Mouse (Mus musculus) mature B cell (primary cell): ENCODE data around the gene Arhgef15.

Experiments used
- in situ Hi-C: fragments of 300-500 bp; cut with MboI; formaldehyde crosslinking; loops from 2 replicates; pipeline ENCODE4 v1.14.3; 2019

The Arhgef15 gene

GRCm38 (mm10) chr11:68893911-68894464, 63.3 kb downstream of the Arhgef15 start:
- in situ Hi-C loops = no loop called here
